Mouse (Mus musculus) neural tube, embryonic 14.5 days (tissue): ENCODE measurements around the gene Slc7a5. TPM values are rescaled to one million over a fixed set of nuclear protein-coding genes. Genes with fewer than 3 reads are reported as not detected.

Source experiments
- ATAC-seq: fragments of 200-750 bp; cut with Nextera tagmentation; 2 replicates; pipeline ENCODE4 v1.8.0; 2017; ENCODE audit warnings: low read depth, mild to moderate bottlenecking, moderate TSS enrichment, moderate library complexity
- H3K27ac ChIP-seq: fragments of 300-500 bp; sonication (generic); 2 replicates; pipeline ENCODE4 v1.5.1; 2014; ENCODE audit warnings: low read depth, mild to moderate bottlenecking, control low read depth, low read length, moderate library complexity, mixed read lengths
- H3K27me3 ChIP-seq: fragments of 300-500 bp; sonication (generic); 2 replicates; pipeline ENCODE4 v1.6.1; 2014; ENCODE audit warnings: low read length; ENCODE audit not compliant: control insufficient read depth, insufficient read depth
- H3K36me3 ChIP-seq: fragments of 300-500 bp; sonication (generic); 2 replicates; pipeline ENCODE4 v1.6.1; 2014; ENCODE audit warnings: low read length, mixed read lengths; ENCODE audit not compliant: control insufficient read depth, insufficient read depth
- H3K4me1 ChIP-seq: fragments of 300-500 bp; sonication (generic); 2 replicates; pipeline ENCODE4 v1.6.1; 2014; ENCODE audit warnings: low read length; ENCODE audit not compliant: control insufficient read depth, insufficient read depth
- H3K4me2 ChIP-seq: fragments of 300-500 bp; sonication (generic); 2 replicates; pipeline ENCODE4 v1.6.1; 2014; ENCODE audit warnings: mild to moderate bottlenecking, low read depth, low read length, control low read depth
- H3K4me3 ChIP-seq: fragments of 300-500 bp; sonication (generic); 2 replicates; pipeline ENCODE4 v1.5.1; 2014; ENCODE audit warnings: low read depth, low read length, control low read depth, mixed read lengths
- H3K9ac ChIP-seq: fragments of 300-500 bp; sonication (generic); replicated peaks from 2 replicates; pipeline ENCODE4 v1.6.1; 2014; ENCODE audit warnings: low read depth, mild to moderate bottlenecking, control low read depth, low read length, mixed read lengths
- H3K9me3 ChIP-seq: fragments of 300-500 bp; sonication (generic); 2 replicates; pipeline ENCODE4 v1.6.1; 2016; ENCODE audit warnings: low read length; ENCODE audit not compliant: control insufficient read depth
- WGBS: fragments of 180-500 bp; shearing (Covaris S2); extraction: QIAGEN DNeasy Blood & Tissue Kit; methylation state at CpG from one replicate; pipeline ENCODE4 v1.1.7; 2014; 5-methylcytosine and 5-hydroxymethylcytosine counted together
- polyA plus RNA-seq: library from polyadenylated mRNA; unstranded; fragments of >200 nt; fragmentation: Nextera tagmentation; extraction: Ambion mirVana; gene quantifications from 2 replicates; pipeline ENCODE4 v1.2.1, GENCODE M21; 2014

Gene Slc7a5
- polyA plus RNA-seq, 1 experiment from 2014 or later = 38.1 TPM

- Histone ChIP-seq H3K4me3 (no peak overlapping the region), H3K27ac (no peak overlapping the region), H3K4me2 (no peak overlapping the region), H3K9me3 (no peaks in the 10 kb centered on the region), H3K9ac (no peak overlapping the region), H3K36me3 (peaks cover 11% of the 10 kb centered on the region; the same call in 1 of the 2 replicates), H3K27me3 (no peaks in the 10 kb centered on the region), H3K4me1 (no peaks in the 10 kb centered on the region)
- no peak for ATAC-seq
- WGBS = 88% methylated on average over 3 of the region's 3 CpGs
Measured at GRCm38 (mm10) chr8:121884181-121884580, 23.3 kb downstream of the Slc7a5 start.

- no peaks in the 10 kb centered on the region for H3K4me1 ChIP-seq
- WGBS = 80% methylated on average over 5 of the region's 5 CpGs
Measured at GRCm38 (mm10) chr8:121881921-121882320, 25.6 kb downstream of the Slc7a5 start.

GRCm38 (mm10) chr8:121880818-121881217 is 26.7 kb downstream of the Slc7a5 start:
- no peak overlapping the region for H3K27ac ChIP-seq
- H3K36me3 ChIP-seq = peaks cover 11% of the 10 kb centered on the region; the same call in 1 of the 2 replicates
- H3K4me1 ChIP-seq = no peaks in the 10 kb centered on the region
- ATAC-seq = no peak
- H3K9ac ChIP-seq = no peak overlapping the region
- H3K4me3 ChIP-seq = no peak overlapping the region
- WGBS = 70% methylated on average over 1 of the region's 1 CpGs
- H3K9me3 ChIP-seq = no peaks in the 10 kb centered on the region
- no peaks in the 10 kb centered on the region for H3K27me3 ChIP-seq
- H3K4me2 ChIP-seq = no peak overlapping the region

More at GRCm38 (mm10) chr8:121881921-121882320, 25.6 kb downstream of the Slc7a5 start:
- Histone ChIP-seq H3K4me2 (no peak overlapping the region), H3K36me3 (peaks cover 11% of the 10 kb centered on the region; the same call in 1 of the 2 replicates), H3K9ac (no peak overlapping the region), H3K9me3 (no peaks in the 10 kb centered on the region), H3K27me3 (no peaks in the 10 kb centered on the region), H3K4me3 (no peak overlapping the region), H3K27ac (no peak overlapping the region)
- no peak for ATAC-seq

GRCm38 (mm10) chr8:121879712-121880111 is 27.8 kb downstream of the Slc7a5 start:
- H3K36me3 ChIP-seq = peaks cover 11% of the 10 kb centered on the region; the same call in 1 of the 2 replicates
- H3K4me2 ChIP-seq = no peak overlapping the region
- no peaks in the 10 kb centered on the region for H3K9me3 ChIP-seq
- WGBS = 85% methylated on average over 3 of the region's 3 CpGs
- H3K27ac ChIP-seq = no peak overlapping the region
- no peak for ATAC-seq
- no peak overlapping the region for H3K9ac ChIP-seq
- H3K27me3 ChIP-seq = no peaks in the 10 kb centered on the region
- H3K4me3 ChIP-seq = no peak overlapping the region
- H3K4me1 ChIP-seq = no peaks in the 10 kb centered on the region

GRCm38 (mm10) chr8:121877828-121878480 is 29.5 kb downstream of the Slc7a5 start:
- no peaks in the 10 kb centered on the region for H3K9me3 ChIP-seq
- H3K4me1 ChIP-seq = no peaks in the 10 kb centered on the region
- no peak overlapping the region for H3K4me2 ChIP-seq
- no peak overlapping the region for H3K27ac ChIP-seq
- peaks cover under 1% of the 10 kb centered on the region; the same call in 1 of the 2 replicates for H3K36me3 ChIP-seq
- no peak overlapping the region for H3K4me3 ChIP-seq
- no peaks in the 10 kb centered on the region for H3K27me3 ChIP-seq
- no peak overlapping the region for H3K9ac ChIP-seq
- ATAC-seq = no peak
- 91% methylated on average over 7 of the region's 7 CpGs for WGBS

GRCm38 (mm10) chr8:121877212-121877611 is 30.3 kb downstream of the Slc7a5 start:
- Histone ChIP-seq H3K4me1 (peaks cover 3% of the 10 kb centered on the region; the same call in 1 of the 2 replicates), H3K36me3 (no peaks in the 10 kb centered on the region; the same call in 1 of the 2 replicates)

GRCm38 (mm10) chr8:121875517-121875916 is 32.0 kb downstream of the Slc7a5 start:
- no peaks in the 10 kb centered on the region for H3K27me3 ChIP-seq
- no peak for ATAC-seq
- 91% methylated on average over 9 of the region's 9 CpGs for WGBS
- no peak overlapping the region for H3K4me2 ChIP-seq
- H3K4me3 ChIP-seq = no peak overlapping the region
- no peak overlapping the region for H3K9ac ChIP-seq
- no peaks in the 10 kb centered on the region for H3K9me3 ChIP-seq
- no peaks in the 10 kb centered on the region for H3K36me3 ChIP-seq
- no peak overlapping the region for H3K27ac ChIP-seq
- H3K4me1 ChIP-seq = peaks cover 7% of the 10 kb centered on the region; the same call in 1 of the 2 replicates

More at GRCm38 (mm10) chr8:121877212-121877611, 30.3 kb downstream of the Slc7a5 start:
- no peak overlapping the region for H3K4me3 ChIP-seq
- no peak overlapping the region for H3K27ac ChIP-seq
- no peak for ATAC-seq
- no peaks in the 10 kb centered on the region for H3K9me3 ChIP-seq
- 77% methylated on average over 5 of the region's 5 CpGs for WGBS
- H3K4me2 ChIP-seq = no peak overlapping the region
- no peak overlapping the region for H3K9ac ChIP-seq
- H3K27me3 ChIP-seq = no peaks in the 10 kb centered on the region

GRCm38 (mm10) chr8:121875045-121875444 is 32.4 kb downstream of the Slc7a5 start:
- H3K27ac ChIP-seq = no peak overlapping the region
- no peak for ATAC-seq
- 56% methylated on average over 3 of the region's 3 CpGs for WGBS

GRCm38 (mm10) chr8:121874031-121874430 is 33.5 kb downstream of the Slc7a5 start:
- H3K4me2 ChIP-seq = no peak overlapping the region
- no peak overlapping the region for H3K4me3 ChIP-seq
- no peaks in the 10 kb centered on the region for H3K36me3 ChIP-seq
- no peak for ATAC-seq
- H3K9me3 ChIP-seq = no peaks in the 10 kb centered on the region
- H3K9ac ChIP-seq = no peak overlapping the region
- peaks cover 7% of the 10 kb centered on the region; the same call in 1 of the 2 replicates for H3K4me1 ChIP-seq
- no peaks in the 10 kb centered on the region for H3K27me3 ChIP-seq
- WGBS = 64% methylated on average over 9 of the region's 9 CpGs
- H3K27ac ChIP-seq = no peak overlapping the region

More at GRCm38 (mm10) chr8:121875045-121875444, 32.4 kb downstream of the Slc7a5 start:
- Histone ChIP-seq H3K27me3 (no peaks in the 10 kb centered on the region), H3K36me3 (no peaks in the 10 kb centered on the region), H3K9ac (no peak overlapping the region), H3K4me1 (peaks cover 7% of the 10 kb centered on the region; the same call in 1 of the 2 replicates), H3K9me3 (no peaks in the 10 kb centered on the region), H3K4me2 (no peak overlapping the region), H3K4me3 (no peak overlapping the region)
